15 mouse cellular contexts compared by ENCODE assay signal in the genomic region with DNA sequence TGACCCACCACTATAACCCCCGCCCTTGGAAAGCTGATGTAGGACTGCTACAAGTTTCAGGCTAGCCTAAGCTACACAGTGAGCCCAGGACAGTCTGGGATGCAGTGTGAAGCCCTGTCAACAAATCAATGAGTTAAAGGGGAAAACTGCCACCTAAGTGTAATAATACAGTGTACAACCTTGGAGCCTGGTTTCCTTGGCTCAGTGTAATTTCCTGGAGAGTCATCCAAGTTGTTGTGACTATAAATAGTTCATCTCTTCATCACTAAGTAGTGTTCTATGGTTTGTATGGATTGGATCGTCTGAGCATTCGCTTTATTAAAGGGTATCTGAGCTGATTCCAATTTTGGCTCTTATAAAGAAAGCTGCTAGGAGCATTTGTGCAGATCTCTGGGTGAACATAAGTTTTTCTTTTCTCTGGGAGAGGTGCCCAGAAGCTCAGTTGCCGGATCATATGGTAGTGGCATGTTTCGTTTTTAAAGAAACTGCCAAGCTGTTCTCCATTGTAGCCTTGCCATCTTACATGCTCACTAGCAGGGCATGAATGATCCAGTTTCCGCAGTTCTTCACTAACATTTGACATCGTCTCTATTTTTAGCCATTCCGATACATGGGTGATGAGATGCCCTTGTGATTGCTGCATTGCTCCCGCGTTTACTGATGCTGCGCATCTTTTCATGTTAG. TPM values are rescaled to one million over a fixed set of nuclear protein-coding genes. Genes with fewer than 3 reads are reported as not detected.
DNase-seq lines count a peak whose midpoint lies in the region; ATAC-seq lines count a peak whose summit lies in the region.
"Had no signal": no experiment of that assay in that cellular context is flagged by ENCODE, and none has a peak within 500 bp of the region (broad histone marks: within the 10 kb centered on the region; RNA-seq: fewer than 3 reads in every experiment).

No protein-coding gene starts in this region.

- peak overlapping the region; percentile 19; the same call in 1 of the 2 replicates for H3K4me2 ChIP-seq in heart, embryonic 14.5 days (ENCODE audit: low read length)

- ATAC-seq in heart, embryonic 14.5 days (ENCODE audit: insufficient number of reproducible peaks, insufficient read depth, low FRiP score, low read depth), result peak; percentile 13; the same call in 1 of the 2 replicates
- ATAC-seq: hindbrain, embryonic 16.5 days had no signal

- no peak for DNase-seq in heart, embryonic 10.5 days (ENCODE audit: low spot score)
- peak; percentile 56 for DNase-seq in right cerebral cortex, adult 18-20 months
- no peak for DNase-seq in right cerebral cortex, postnatal 4 days
- peak; percentile 69 for DNase-seq in layer of hippocampus, adult 9-10 months (ENCODE audit: low spot score)
- no peak for DNase-seq in adrenal gland, adult 2 months
- no peak for DNase-seq in adrenal gland, adult 18-20 months (ENCODE audit: low spot score in 2 of 2)
- DNase-seq: heart, adult 11 months; liver had no signal

- peak overlapping the region; percentile 31 to 33; a peak in 3 of 4 replicates for H3K27ac ChIP-seq in heart, embryonic 14.5 days (replicated peaks in 1 of 2; ENCODE audit: control insufficient read depth in 1 of 2, insufficient read depth in 1 of 2, low read depth in 2 of 2, low read length in 2 of 2)
- H3K27ac ChIP-seq in heart, embryonic 10.5 days, result no peak overlapping the region
- H3K27ac ChIP-seq: kidney, postnatal 0 days; macrophage had no signal

- no peak overlapping the region for H3K4me3 ChIP-seq in heart, embryonic 14.5 days (ENCODE audit: control insufficient read depth in 1 of 2, insufficient read depth in 1 of 2, low read depth in 1 of 2, low read length in 2 of 2)
- H3K4me3 ChIP-seq in heart, embryonic 10.5 days, result no peak overlapping the region
- H3K4me3 ChIP-seq: erythroblast, embryonic 14.5 days had no signal

- H3K4me1 ChIP-seq in heart, embryonic 14.5 days (ENCODE audit: control insufficient read depth in 2 of 2, insufficient read depth in 2 of 2, low read length in 2 of 2), result peaks cover 6 to 28% of the 10 kb centered on the region in 2 experiments
- H3K4me1 ChIP-seq in heart, embryonic 10.5 days, result peaks cover 20% of the 10 kb centered on the region; the same call in 1 of the 2 replicates

- peak overlapping the region; percentile 14; the same call in 1 of the 2 replicates for H3K9ac ChIP-seq in heart, embryonic 14.5 days (ENCODE audit: low read length)

- no peaks in the 10 kb centered on the region for H3K27me3 ChIP-seq in heart, embryonic 14.5 days (ENCODE audit: control insufficient read depth, insufficient read depth, low read length)
- no peaks in the 10 kb centered on the region for H3K27me3 ChIP-seq in heart, embryonic 10.5 days (ENCODE audit: insufficient read depth, poor library complexity, severe bottlenecking)

- no peaks in the 10 kb centered on the region for H3K9me3 ChIP-seq in heart, embryonic 14.5 days (ENCODE audit: control insufficient read depth, low read length)
- H3K9me3 ChIP-seq in heart, embryonic 10.5 days, result no peaks in the 10 kb centered on the region

- H3K36me3 ChIP-seq in heart, embryonic 14.5 days (ENCODE audit: control insufficient read depth, insufficient read depth, low read length), result no peaks in the 10 kb centered on the region
- no peaks in the 10 kb centered on the region for H3K36me3 ChIP-seq in heart, embryonic 10.5 days

- 43% methylated on average over 11 of the region's 11 CpGs for WGBS in heart, embryonic 14.5 days
- 75% methylated on average over 11 of the region's 11 CpGs for WGBS in heart, embryonic 10.5 days

RNA-seq across cellular contexts. Expression of a gene that starts 5.1 kb away (rescaled TPM):
- not detected in 2 replicates for polyA plus RNA-seq in heart, embryonic 14.5 days (2014; fragmentation: Nextera tagmentation; extraction: Ambion mirVana)
- not detected in 2 replicates for polyA plus RNA-seq in heart, embryonic 10.5 days (2016; fragmentation: Nextera tagmentation; extraction: Ambion mirVana)
- total RNA-seq in adrenal gland, adult 2 months (2021), result not detected
- polyA plus RNA-seq in adrenal gland, adult 2 months (2012; rRNA removed), result not detected in 2 replicates
- total RNA-seq in adrenal gland, adult 18-20 months (2021), result not detected
- polyA plus RNA-seq: erythroblast, embryonic 14.5 days; hindbrain, embryonic 16.5 days; kidney, postnatal 0 days; macrophage; stomach, embryonic 16.5 days; urinary bladder, adult 2 months had no signal

RNA-seq across cellular contexts. Expression of a gene that starts 13.1 kb away (rescaled TPM):
- 0.73 and 0.88 TPM in 2 replicates for polyA plus RNA-seq in heart, embryonic 14.5 days (2014; fragmentation: Nextera tagmentation; extraction: Ambion mirVana)
- 1.1 and 1.5 TPM in 2 replicates for polyA plus RNA-seq in heart, embryonic 10.5 days (2016; fragmentation: Nextera tagmentation; extraction: Ambion mirVana)
- total RNA-seq in adrenal gland, adult 2 months (2021), result not detected
- not detected in 2 replicates for polyA plus RNA-seq in adrenal gland, adult 2 months (2012; rRNA removed)
- not detected for total RNA-seq in adrenal gland, adult 18-20 months (2021)
- polyA plus RNA-seq: erythroblast, embryonic 14.5 days; macrophage had no signal

RNA-seq across cellular contexts. Expression of a gene that starts 18.9 kb away (rescaled TPM):
- 31.0 and 31.9 TPM in 2 replicates for polyA plus RNA-seq in heart, embryonic 14.5 days (2014; fragmentation: Nextera tagmentation; extraction: Ambion mirVana)
- polyA plus RNA-seq in heart, embryonic 10.5 days (2016; fragmentation: Nextera tagmentation; extraction: Ambion mirVana), result 46.6 and 61.1 TPM in 2 replicates
- total RNA-seq in adrenal gland, adult 2 months (2021), result 10 to 100 TPM; 27.8 to 46.5 TPM
- 23.0 and 28.1 TPM in 2 replicates for polyA plus RNA-seq in adrenal gland, adult 2 months (2012; rRNA removed)
- 10 to 100 TPM; 25.6 to 42.3 TPM for total RNA-seq in adrenal gland, adult 18-20 months (2021)

RNA-seq across cellular contexts. Expression of a gene that starts 20.0 kb away (rescaled TPM):
- 87.0 and 94.7 TPM in 2 replicates for polyA plus RNA-seq in heart, embryonic 14.5 days (2014; fragmentation: Nextera tagmentation; extraction: Ambion mirVana)
- 86.8 and 106 TPM in 2 replicates for polyA plus RNA-seq in heart, embryonic 10.5 days (2016; fragmentation: Nextera tagmentation; extraction: Ambion mirVana)
- total RNA-seq in adrenal gland, adult 2 months (2021), result 10 to 100 TPM; 19.4 to 24.5 TPM
- 73.1 and 81.9 TPM in 2 replicates for polyA plus RNA-seq in adrenal gland, adult 2 months (2012; rRNA removed)
- 10 to 100 TPM; 20.4 to 22.3 TPM for total RNA-seq in adrenal gland, adult 18-20 months (2021)

RNA-seq across cellular contexts. Expression of a gene that starts 38.2 kb away (rescaled TPM):
- polyA plus RNA-seq in heart, embryonic 14.5 days (2014; fragmentation: Nextera tagmentation; extraction: Ambion mirVana), result 38.9 and 41.5 TPM in 2 replicates
- polyA plus RNA-seq in heart, embryonic 10.5 days (2016; fragmentation: Nextera tagmentation; extraction: Ambion mirVana), result 46.3 and 57.4 TPM in 2 replicates
- total RNA-seq in adrenal gland, adult 2 months (2021), result 100 to 1,000 TPM in 1 of 2 experiments, 10 to 100 TPM in 1; 94.0 to 107 TPM
- 136 and 150 TPM in 2 replicates for polyA plus RNA-seq in adrenal gland, adult 2 months (2012; rRNA removed)
- 100 to 1,000 TPM; 107 to 134 TPM for total RNA-seq in adrenal gland, adult 18-20 months (2021)

Comparison
In these comparisons a context has a peak if more than half of its experiments do, and no peak if none do; other contexts are left out.
1. DNase-seq: peak in right cerebral cortex, adult 18-20 months (single experiment) and layer of hippocampus, adult 9-10 months (single experiment); none in heart, embryonic 10.5 days (single experiment), right cerebral cortex, postnatal 4 days (single experiment), adrenal gland, adult 2 months (single experiment) and adrenal gland, adult 18-20 months (0 of 2).